In genomic region chr17:80058501-80058900, GRCm38 (mm10) we compare ENCODE assay signal across 19 mouse cellular contexts. TPM values are rescaled to one million over a fixed set of nuclear protein-coding genes. Genes with fewer than 3 reads are reported as not detected.
A peak's percentile ranks its signal among the peaks of the same experiment; 100 is the strongest.
DNase-seq lines count a peak whose midpoint lies in the region; ATAC-seq lines count a peak whose summit lies in the region.
"Had no signal": no experiment of that assay in that cellular context is flagged by ENCODE, and none has a peak within 500 bp of the region (broad histone marks: within the 10 kb centered on the region; RNA-seq: fewer than 3 reads in every experiment).

No protein-coding gene starts in this region.

- peak overlapping the region; percentile 22 for H3K4me2 ChIP-seq in heart, embryonic 14.5 days (ENCODE audit: low read length)
- no peak overlapping the region for H3K4me2 ChIP-seq in liver, embryonic 13.5 days
- H3K4me2 ChIP-seq in neural tube, embryonic 12.5 days (replicated peaks), result peak overlapping the region; percentile 31; the same call in 1 of the 2 replicates
- H3K4me2 ChIP-seq in neural tube, embryonic 15.5 days, result no peak overlapping the region

- WGBS in heart, embryonic 14.5 days, result 29% methylated on average over 1 of the region's 1 CpGs
- 61% methylated on average over 1 of the region's 1 CpGs for WGBS in liver, embryonic 13.5 days (ENCODE audit: insufficient replicate concordance)
- WGBS in neural tube, embryonic 12.5 days, result 53% methylated on average over 1 of the region's 1 CpGs
- WGBS in neural tube, embryonic 15.5 days, result 47% methylated on average over 1 of the region's 1 CpGs

- DNase-seq in heart, adult 18-20 months, result no peak
- DNase-seq in liver, embryonic 13.5 days, result no peak
- DNase-seq in liver, result no peak
- DNase-seq in lung, postnatal 36 days, result peak; percentile 42
- no peak for DNase-seq in adrenal gland, adult 2 months
- DNase-seq: adrenal gland, postnatal 36 days; cerebellum, adult 8-10 months; kidney, adult 11 months; kidney, postnatal 10 days; spleen, adult 18-20 months; thymus, adult 18-20 months had no signal

- no peaks in the 10 kb centered on the region for H3K9me3 ChIP-seq in heart, embryonic 14.5 days (ENCODE audit: control insufficient read depth, low read length)
- H3K9me3 ChIP-seq in liver, embryonic 13.5 days (replicated peaks), result no peaks in the 10 kb centered on the region
- no peaks in the 10 kb centered on the region for H3K9me3 ChIP-seq in neural tube, embryonic 12.5 days
- H3K9me3 ChIP-seq in neural tube, embryonic 15.5 days (replicated peaks), result no peaks in the 10 kb centered on the region
- H3K9me3 ChIP-seq: embryonic facial prominence, embryonic 15.5 days; limb, embryonic 10.5 days; liver, embryonic 15.5 days had no signal

- 0 out of 2 replicates have a peak overlapping the region, but pooled peaks have one; percentile 27 for H3K9ac ChIP-seq in heart, embryonic 14.5 days (ENCODE audit: low read length)
- H3K9ac ChIP-seq in liver, embryonic 13.5 days, result peak overlapping the region; percentile 11; the same call in 1 of the 2 replicates
- H3K9ac ChIP-seq in neural tube, embryonic 12.5 days, result no peak overlapping the region
- H3K9ac ChIP-seq in neural tube, embryonic 15.5 days (replicated peaks), result no peak overlapping the region
- H3K9ac ChIP-seq: embryonic facial prominence, embryonic 15.5 days; liver, embryonic 15.5 days had no signal

- H3K27me3 ChIP-seq in heart, embryonic 14.5 days (ENCODE audit: control insufficient read depth, insufficient read depth, low read length), result no peaks in the 10 kb centered on the region
- no peaks in the 10 kb centered on the region for H3K27me3 ChIP-seq in liver, embryonic 13.5 days
- H3K27me3 ChIP-seq in neural tube, embryonic 12.5 days (replicated peaks), result no peaks in the 10 kb centered on the region
- H3K27me3 ChIP-seq in neural tube, embryonic 15.5 days (replicated peaks), result no peaks in the 10 kb centered on the region
- H3K27me3 ChIP-seq: embryonic facial prominence, embryonic 15.5 days; liver, embryonic 15.5 days had no signal

- H3K4me1 ChIP-seq in heart, embryonic 14.5 days (ENCODE audit: control insufficient read depth in 2 of 2, insufficient read depth in 2 of 2, low read length in 2 of 2), result peaks cover 6 to 34% of the 10 kb centered on the region in 2 experiments
- peaks cover 40% of the 10 kb centered on the region for H3K4me1 ChIP-seq in liver, embryonic 13.5 days (replicated peaks)
- H3K4me1 ChIP-seq in neural tube, embryonic 12.5 days, result peaks cover 22% of the 10 kb centered on the region
- peaks cover 48% of the 10 kb centered on the region for H3K4me1 ChIP-seq in neural tube, embryonic 15.5 days

- no peak overlapping the region for H3K27ac ChIP-seq in heart, embryonic 14.5 days (replicated peaks in 1 of 2; ENCODE audit: control insufficient read depth in 1 of 2, insufficient read depth in 1 of 2, low read depth in 2 of 2, low read length in 2 of 2)
- H3K27ac ChIP-seq in liver, embryonic 13.5 days, result no peak overlapping the region
- no peak overlapping the region for H3K27ac ChIP-seq in neural tube, embryonic 12.5 days
- H3K27ac ChIP-seq in neural tube, embryonic 15.5 days (replicated peaks), result no peak overlapping the region
- H3K27ac ChIP-seq: embryonic facial prominence, embryonic 15.5 days; layer of hippocampus, adult 2 months; limb, embryonic 10.5 days; liver, embryonic 15.5 days had no signal

- H3K36me3 ChIP-seq in heart, embryonic 14.5 days (ENCODE audit: control insufficient read depth, insufficient read depth, low read length), result peaks cover under 1% of the 10 kb centered on the region; the same call in 1 of the 2 replicates
- peaks cover 9% of the 10 kb centered on the region for H3K36me3 ChIP-seq in liver, embryonic 13.5 days
- H3K36me3 ChIP-seq in neural tube, embryonic 12.5 days, result 0 out of 2 replicates have a peak, but pooled peaks cover 5% of the 10 kb centered on the region
- H3K36me3 ChIP-seq in neural tube, embryonic 15.5 days, result no peaks in the 10 kb centered on the region
- H3K36me3 ChIP-seq: embryonic facial prominence, embryonic 15.5 days had no signal

- ATAC-seq in heart, embryonic 14.5 days (ENCODE audit: insufficient number of reproducible peaks, insufficient read depth, low FRiP score, low read depth), result no peak
- ATAC-seq in liver, embryonic 13.5 days (ENCODE audit: low read depth), result no peak
- ATAC-seq in neural tube, embryonic 12.5 days (ENCODE audit: low FRiP score, low read depth), result no peak
- ATAC-seq in neural tube, embryonic 15.5 days (ENCODE audit: low FRiP score), result no peak
- ATAC-seq: hindbrain, embryonic 16.5 days had no signal

- H3K4me3 ChIP-seq in heart, embryonic 14.5 days (ENCODE audit: control insufficient read depth in 1 of 2, insufficient read depth in 1 of 2, low read depth in 1 of 2, low read length in 2 of 2), result no peak overlapping the region
- H3K4me3 ChIP-seq in liver, embryonic 13.5 days (replicated peaks), result no peak overlapping the region
- no peak overlapping the region for H3K4me3 ChIP-seq in neural tube, embryonic 12.5 days
- no peak overlapping the region for H3K4me3 ChIP-seq in neural tube, embryonic 15.5 days (replicated peaks)
- H3K4me3 ChIP-seq: embryonic facial prominence, embryonic 15.5 days had no signal

RNA-seq across cellular contexts. Expression of gene Hnrnpll, which starts 3.6 kb away (rescaled TPM):
- polyA plus RNA-seq in heart, embryonic 14.5 days (2014; fragmentation: Nextera tagmentation; extraction: Ambion mirVana), result 47.7 and 52.3 TPM in 2 replicates
- 10 to 100 TPM; 22.9 TPM for total RNA-seq in heart, adult 18-20 months (2021)
- polyA plus RNA-seq in liver, embryonic 13.5 days (2015; fragmentation: Nextera tagmentation; extraction: Ambion mirVana), result 25.0 and 32.0 TPM in 2 replicates
- 120 and 128 TPM in 2 replicates for polyA plus RNA-seq in neural tube, embryonic 12.5 days (2016; fragmentation: Nextera tagmentation; extraction: Ambion mirVana)
- 55.8 and 56.0 TPM in 2 replicates for polyA plus RNA-seq in neural tube, embryonic 15.5 days (2015; fragmentation: Nextera tagmentation; extraction: Ambion mirVana)
- total RNA-seq in adrenal gland, adult 2 months (2021), result 10 to 100 TPM; 43.5 to 44.5 TPM
- 14.8 and 15.2 TPM in 2 replicates for polyA plus RNA-seq in adrenal gland, adult 2 months (2012; rRNA removed)

Comparison
In these comparisons a context has a peak if more than half of its experiments do, and no peak if none do; other contexts are left out.
1. H3K4me2 ChIP-seq: peak in heart, embryonic 14.5 days (single experiment) and neural tube, embryonic 12.5 days (single experiment); none in liver, embryonic 13.5 days (single experiment) and neural tube, embryonic 15.5 days (single experiment).
2. H3K9ac ChIP-seq: peak in heart, embryonic 14.5 days (single experiment) and liver, embryonic 13.5 days (single experiment); none in neural tube, embryonic 12.5 days (single experiment) and neural tube, embryonic 15.5 days (single experiment).